Mouse (Mus musculus) forebrain, embryonic 14.5 days (tissue): Measurements from ENCODE around the gene Pla1a. TPM values are rescaled to one million over a fixed set of nuclear protein-coding genes. Genes with fewer than 3 reads are reported as not detected.

Experiments used
- ATAC-seq: fragments of 200-750 bp; cut with Nextera tagmentation; 2 replicates; pipeline ENCODE4 v1.8.0; 2017; ENCODE audit warnings: mild to moderate bottlenecking, moderate library complexity
- DNase-seq: peaks from one replicate; pipeline ENCODE4 v3.0.0-alpha.2; 2015; ENCODE audit warnings: low spot score
- H3K27ac ChIP-seq: fragments of 300-500 bp; sonication (generic); 2 replicates; pipeline ENCODE4 v1.5.1; 2014; ENCODE audit warnings: low read depth, mild to moderate bottlenecking, control low read depth, low read length, moderate library complexity
- H3K27me3 ChIP-seq: fragments of 300-500 bp; sonication (generic); replicated peaks from 2 replicates; pipeline ENCODE4 v1.6.1; 2014; ENCODE audit warnings: low read length, control low read depth, mixed read lengths; ENCODE audit not compliant: control insufficient read depth, insufficient read depth
- H3K36me3 ChIP-seq: fragments of 300-500 bp; sonication (generic); 2 replicates; pipeline ENCODE4 v1.6.1; 2014; ENCODE audit warnings: low read length, control low read depth; ENCODE audit not compliant: control insufficient read depth, insufficient read depth
- H3K4me1 ChIP-seq: fragments of 300-500 bp; sonication (generic); 2 replicates; pipeline ENCODE4 v1.6.1; 2014; ENCODE audit warnings: antibody characterized with exemption, low read length, control low read depth; ENCODE audit not compliant: control insufficient read depth, insufficient read depth
- H3K4me2 ChIP-seq: fragments of 300-500 bp; sonication (generic); 2 replicates; pipeline ENCODE4 v1.6.1; 2014; ENCODE audit warnings: mild to moderate bottlenecking, control low read depth, low read length
- H3K4me3 ChIP-seq: fragments of 300-500 bp; sonication (generic); 2 replicates; pipeline ENCODE4 v1.5.1; 2014; ENCODE audit warnings: low read depth, low read length, control low read depth
- H3K9ac ChIP-seq: fragments of 300-500 bp; sonication (generic); 2 replicates; pipeline ENCODE4 v1.6.1; 2014; ENCODE audit warnings: mild to moderate bottlenecking, low read length, control low read depth, moderate library complexity
- H3K9me3 ChIP-seq: fragments of 300-500 bp; sonication (generic); replicated peaks from 2 replicates; pipeline ENCODE4 v1.6.1; 2016; ENCODE audit warnings: low read length, control low read depth, mixed read lengths; ENCODE audit not compliant: control insufficient read depth
- WGBS: fragments of 180-500 bp; shearing (Covaris S2); extraction: QIAGEN DNeasy Blood & Tissue Kit; methylation state at CpG from one replicate; pipeline ENCODE4 v1.1.7; 2014; 5-methylcytosine and 5-hydroxymethylcytosine counted together
- polyA plus RNA-seq: library from polyadenylated mRNA; unstranded; fragments of >200 nt; fragmentation: Nextera tagmentation; extraction: Ambion mirVana; gene quantifications from 2 replicates; pipeline ENCODE4 v1.2.1, GENCODE M21; 2014

The Pla1a gene
- polyA plus RNA-seq, 1 experiment from 2014 or later, result 0.39 TPM

DNA sequence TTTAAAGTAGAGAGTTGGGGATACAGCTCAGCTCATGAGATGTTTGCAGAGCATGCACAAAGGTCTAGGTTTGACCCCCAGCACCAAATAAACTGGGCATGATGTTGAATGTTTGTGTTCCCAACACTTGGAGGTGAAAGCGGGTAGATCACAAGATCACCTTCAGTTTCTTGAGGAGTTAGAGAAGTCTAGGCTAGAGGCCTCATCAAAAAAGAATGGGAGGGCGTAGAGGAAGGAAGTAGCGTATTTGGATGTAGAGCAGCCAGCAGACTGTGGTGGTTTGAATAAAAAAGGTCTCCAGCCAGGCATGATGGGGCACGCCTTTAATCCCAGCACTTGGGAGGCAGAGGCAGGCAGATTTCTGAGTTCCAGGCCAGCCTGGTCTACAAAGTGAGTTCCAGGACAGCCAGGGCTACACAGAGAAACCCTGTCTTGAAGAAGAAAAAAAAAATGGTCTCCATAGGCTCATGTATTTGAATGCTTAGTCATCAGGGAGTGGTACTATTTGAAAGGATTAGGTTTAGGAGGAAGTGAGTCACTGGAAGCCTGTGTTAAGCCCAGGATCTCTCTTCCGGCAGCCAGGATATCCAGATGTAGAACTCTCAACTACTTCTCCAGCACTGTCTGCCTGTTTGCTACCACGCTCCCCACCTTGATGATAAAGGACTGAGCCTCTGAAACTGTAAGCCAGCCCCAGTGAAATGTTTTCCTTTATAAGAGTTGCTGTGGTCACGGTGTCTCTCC is 10.9 kb upstream of the Pla1a start:
- H3K36me3 ChIP-seq, result peaks cover 57% of the 10 kb centered on the region
- no peak overlapping the region for H3K4me2 ChIP-seq
- 96% methylated on average over 7 of the region's 7 CpGs for WGBS
- no peak overlapping the region for H3K9ac ChIP-seq
- H3K4me3 ChIP-seq, result no peak overlapping the region
- no peaks in the 10 kb centered on the region for H3K9me3 ChIP-seq
- no peak overlapping the region for H3K27ac ChIP-seq
- DNase-seq (no peak), ATAC-seq (no peak)
- no peaks in the 10 kb centered on the region for H3K27me3 ChIP-seq
- H3K4me1 ChIP-seq, result no peaks in the 10 kb centered on the region

DNA sequence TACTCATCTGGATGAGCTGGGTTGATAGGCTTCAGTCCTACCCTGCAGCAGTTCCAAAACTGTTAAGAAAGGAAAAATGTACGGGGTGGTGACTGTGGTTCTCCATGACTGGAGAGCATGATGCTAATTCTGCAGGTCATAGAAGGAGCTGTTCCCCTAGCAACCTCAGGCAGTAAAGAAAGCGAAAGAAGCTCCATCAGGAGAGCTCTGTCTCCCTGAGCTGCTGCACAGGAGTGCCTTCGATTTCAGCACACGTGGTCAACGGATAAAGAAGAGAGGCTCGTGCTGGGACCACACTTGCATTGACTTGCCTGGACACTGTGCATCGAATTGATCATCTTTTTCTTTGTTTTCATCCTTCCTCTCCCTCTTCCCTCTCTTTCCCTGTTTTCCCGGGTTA is 9.3 kb upstream of the Pla1a start:
- 89% methylated on average over 8 of the region's 8 CpGs for WGBS
- Histone ChIP-seq H3K4me2 (no peak overlapping the region), H3K9ac (no peak overlapping the region), H3K27ac (no peak overlapping the region), H3K36me3 (peaks cover 45% of the 10 kb centered on the region), H3K27me3 (no peaks in the 10 kb centered on the region), H3K9me3 (no peaks in the 10 kb centered on the region), H3K4me3 (no peak overlapping the region), H3K4me1 (no peaks in the 10 kb centered on the region)
- DNase-seq, result no peak
- ATAC-seq, result no peak

DNA sequence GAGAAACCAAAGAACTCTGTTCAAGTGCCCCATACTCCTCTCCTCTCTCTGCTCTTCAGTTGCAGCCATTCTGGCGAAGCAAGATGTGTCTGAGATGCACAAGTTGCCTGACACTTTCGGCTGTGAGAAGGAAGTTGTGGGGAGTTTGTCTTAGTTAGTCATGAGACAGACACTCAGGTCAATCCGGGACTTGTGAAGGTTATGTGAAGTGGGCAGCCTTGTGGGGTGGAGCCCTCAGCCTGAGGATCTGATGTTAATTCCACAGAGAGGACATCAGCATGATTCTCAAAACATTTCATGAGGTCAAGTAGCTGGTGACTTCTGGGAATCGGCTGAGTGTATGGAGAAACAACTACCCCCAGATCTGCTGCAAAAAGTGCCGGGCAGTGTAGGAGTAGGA is 8.7 kb upstream of the Pla1a start:
- no peak for ATAC-seq
- H3K9me3 ChIP-seq, result no peaks in the 10 kb centered on the region
- no peak for DNase-seq
- no peaks in the 10 kb centered on the region for H3K27me3 ChIP-seq
- no peak overlapping the region for H3K9ac ChIP-seq
- H3K36me3 ChIP-seq, result peaks cover 39% of the 10 kb centered on the region
- H3K4me3 ChIP-seq, result no peak overlapping the region
- H3K27ac ChIP-seq, result no peak overlapping the region
- WGBS, result 93% methylated on average over 5 of the region's 5 CpGs
- H3K4me2 ChIP-seq, result no peak overlapping the region
- no peaks in the 10 kb centered on the region for H3K4me1 ChIP-seq

DNA sequence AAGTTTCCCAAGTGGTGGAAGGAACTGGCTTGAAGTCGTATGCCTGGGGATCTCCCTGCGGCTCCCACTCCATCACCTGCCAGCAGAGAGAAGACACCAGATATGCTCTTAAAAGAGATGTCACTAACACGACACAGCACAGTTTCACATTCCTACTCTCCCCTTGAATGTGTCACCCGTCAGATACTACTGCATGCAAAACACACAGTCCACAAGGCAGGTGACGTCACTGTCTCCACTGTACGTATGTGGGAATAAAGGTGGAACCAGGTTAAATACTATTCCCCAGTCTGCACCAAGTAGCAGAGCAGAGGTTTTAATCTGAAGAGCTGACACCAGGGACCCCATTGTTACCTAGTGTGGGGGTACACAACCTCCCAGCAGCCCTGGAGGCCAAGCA is 7.5 kb upstream of the Pla1a start:
- H3K4me2 ChIP-seq, result no peak overlapping the region
- ATAC-seq, result no peak

DNA sequence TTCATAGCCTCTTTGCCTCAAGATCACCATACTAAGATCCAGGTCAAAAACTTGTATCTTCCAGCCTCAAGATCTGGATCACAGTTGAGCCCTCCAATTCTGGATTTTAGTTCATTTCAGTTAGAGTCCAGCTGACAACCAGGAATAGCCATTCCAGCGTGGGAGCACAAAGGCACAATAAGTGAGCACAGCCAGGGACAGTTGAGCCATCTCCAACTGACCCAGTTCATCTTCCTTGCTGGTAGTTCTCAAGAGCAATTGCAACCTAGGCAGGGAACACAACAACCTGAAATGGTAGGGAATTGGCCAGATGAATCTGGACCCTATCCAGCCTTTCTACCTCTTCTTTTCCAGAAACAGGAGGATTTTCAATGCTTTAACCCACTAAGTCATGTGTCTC is 6.2 kb upstream of the Pla1a start:
- Histone ChIP-seq H3K36me3 (peaks cover 15% of the 10 kb centered on the region), H3K9me3 (no peaks in the 10 kb centered on the region), H3K4me1 (no peaks in the 10 kb centered on the region), H3K4me3 (no peak overlapping the region), H3K4me2 (no peak overlapping the region), H3K27ac (no peak overlapping the region), H3K27me3 (no peaks in the 10 kb centered on the region), H3K9ac (no peak overlapping the region)
- no peak for ATAC-seq
- 81% methylated on average over 1 of the region's 1 CpGs for WGBS
- DNase-seq, result no peak

More for the DNA sequence above, 7.5 kb upstream of the Pla1a start:
- Histone ChIP-seq H3K36me3 (peaks cover 27% of the 10 kb centered on the region), H3K4me3 (no peak overlapping the region), H3K4me1 (no peaks in the 10 kb centered on the region), H3K9me3 (no peaks in the 10 kb centered on the region), H3K9ac (no peak overlapping the region), H3K27me3 (no peaks in the 10 kb centered on the region), H3K27ac (no peak overlapping the region)
- 89% methylated on average over 6 of the region's 6 CpGs for WGBS
- DNase-seq, result no peak

DNA sequence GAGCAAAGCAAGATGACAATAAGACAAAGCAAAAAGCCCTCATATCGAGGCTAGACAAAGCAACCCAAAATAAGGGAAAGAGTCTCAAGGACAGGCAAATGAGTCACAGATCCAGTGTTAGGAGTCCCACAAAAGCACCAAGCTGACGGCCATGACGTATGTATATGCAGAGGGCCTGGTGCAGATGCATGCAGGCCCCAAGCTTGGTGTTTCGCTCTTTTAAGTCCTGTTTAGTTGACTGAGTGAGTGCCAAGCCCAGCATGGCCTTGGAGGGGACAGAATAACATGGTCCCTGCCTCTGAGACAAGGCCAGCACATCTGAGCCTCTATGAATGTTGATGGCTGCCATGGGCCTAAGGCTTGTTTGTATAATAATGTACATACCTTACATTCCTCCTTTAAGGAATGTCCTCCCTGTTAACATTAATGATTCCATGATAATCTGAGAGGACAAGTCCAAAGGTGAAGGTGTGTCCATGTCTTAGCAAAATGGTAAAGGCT is 1.4 kb upstream of the Pla1a start:
- H3K27me3 ChIP-seq, result no peaks in the 10 kb centered on the region
- no peaks in the 10 kb centered on the region for H3K36me3 ChIP-seq
- WGBS, result 82% methylated on average over 4 of the region's 4 CpGs
- ATAC-seq (no peak), DNase-seq (no peak)
- H3K4me2 ChIP-seq, result no peak overlapping the region
- no peak overlapping the region for H3K27ac ChIP-seq
- no peaks in the 10 kb centered on the region for H3K9me3 ChIP-seq
- no peaks in the 10 kb centered on the region for H3K4me1 ChIP-seq
- H3K9ac ChIP-seq, result no peak overlapping the region
- H3K4me3 ChIP-seq, result no peak overlapping the region

DNA sequence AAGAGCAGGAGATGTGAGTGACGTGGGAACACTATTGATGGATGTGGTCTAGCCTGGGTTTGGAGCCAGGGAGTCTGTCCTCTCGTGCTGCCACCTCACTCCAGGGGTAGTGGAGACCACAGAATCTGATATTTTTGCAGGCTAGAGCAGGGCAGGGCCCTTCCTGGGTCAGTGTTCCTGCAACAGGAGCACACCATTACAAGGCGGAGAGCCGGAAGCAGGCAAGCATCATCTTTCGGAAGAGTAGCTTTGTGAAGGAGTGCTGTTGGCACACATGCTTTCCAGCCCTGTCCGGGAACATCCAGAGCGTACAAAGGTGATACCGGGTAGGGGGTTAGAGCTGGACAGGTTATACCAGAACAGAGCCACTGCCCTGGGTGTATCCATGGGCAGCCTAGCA is 569 bp upstream of the Pla1a start:
- Histone ChIP-seq H3K27ac (no peak overlapping the region), H3K4me1 (no peaks in the 10 kb centered on the region), H3K9me3 (no peaks in the 10 kb centered on the region), H3K36me3 (no peaks in the 10 kb centered on the region), H3K9ac (no peak overlapping the region), H3K4me3 (no peak overlapping the region), H3K27me3 (no peaks in the 10 kb centered on the region), H3K4me2 (no peak overlapping the region)
- WGBS, result 91% methylated on average over 8 of the region's 8 CpGs
- ATAC-seq, result no peak
- DNase-seq, result no peak

DNA sequence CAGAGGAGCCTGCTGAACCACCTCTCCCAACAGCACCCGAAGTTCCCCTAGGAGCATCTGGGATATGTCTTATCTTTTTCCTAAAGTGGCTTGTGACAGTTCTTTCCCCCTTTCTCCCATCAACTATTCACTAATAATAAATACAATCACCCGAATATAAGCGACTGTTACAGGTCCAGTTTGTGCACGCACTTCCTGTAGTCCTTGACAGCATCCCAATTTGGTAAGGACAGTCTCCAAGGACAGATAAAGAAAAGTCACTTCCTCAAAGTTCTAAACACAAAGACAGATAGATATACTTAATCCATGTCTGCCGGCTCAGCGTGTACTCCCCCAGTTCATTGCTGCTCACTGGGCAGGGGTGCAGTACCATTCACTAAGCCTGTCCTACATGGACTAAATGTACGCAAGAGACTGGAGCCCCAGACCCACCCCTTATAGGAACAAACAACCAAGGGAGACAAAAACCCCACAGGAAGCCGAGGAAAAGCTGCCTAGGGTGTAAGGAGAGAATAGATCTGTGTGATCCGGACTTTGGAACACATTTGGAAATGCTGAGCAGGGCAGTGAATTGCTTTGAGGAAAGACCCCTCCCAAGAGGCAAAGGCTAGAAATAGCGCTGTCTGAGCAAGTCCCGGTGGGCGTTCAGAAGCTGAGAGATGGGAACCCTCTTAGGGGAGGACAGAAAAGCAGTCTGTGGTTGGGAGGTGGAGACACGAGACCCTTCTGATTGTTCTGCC is 1.3 kb downstream of the Pla1a start:
- no peak overlapping the region for H3K4me3 ChIP-seq
- DNase-seq, result no peak
- H3K4me2 ChIP-seq, result no peak overlapping the region
- no peak for ATAC-seq
- H3K9ac ChIP-seq, result no peak overlapping the region
- 33% methylated on average over 13 of the region's 13 CpGs for WGBS
- H3K4me1 ChIP-seq, result no peaks in the 10 kb centered on the region
- H3K27ac ChIP-seq, result no peak overlapping the region
- H3K36me3 ChIP-seq, result no peaks in the 10 kb centered on the region
- no peaks in the 10 kb centered on the region for H3K9me3 ChIP-seq
- no peaks in the 10 kb centered on the region for H3K27me3 ChIP-seq

DNA sequence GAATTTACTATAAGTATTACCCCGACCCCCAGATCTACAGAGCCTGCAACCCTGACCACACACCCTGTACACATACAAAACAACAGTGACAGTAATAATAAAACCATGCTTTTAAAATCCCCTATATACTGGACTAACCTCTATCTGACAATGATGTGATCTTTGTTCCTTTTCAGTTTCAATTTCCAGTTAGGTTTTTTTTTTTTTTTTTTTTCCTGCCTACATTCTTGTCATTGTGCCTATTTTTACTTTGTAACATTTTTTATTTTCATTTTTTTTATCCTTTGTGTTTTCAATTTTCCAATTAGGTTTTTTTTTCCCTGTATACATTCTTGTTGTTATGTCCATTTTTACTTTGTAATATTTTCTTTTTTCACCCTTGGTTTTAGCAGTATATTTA is 7.1 kb downstream of the Pla1a start:
- Histone ChIP-seq H3K27ac (no peak overlapping the region), H3K9me3 (no peaks in the 10 kb centered on the region), H3K27me3 (no peaks in the 10 kb centered on the region), H3K36me3 (no peaks in the 10 kb centered on the region), H3K4me3 (no peak overlapping the region), H3K9ac (no peak overlapping the region), H3K4me1 (no peaks in the 10 kb centered on the region), H3K4me2 (no peak overlapping the region)
- DNase-seq (no peak), ATAC-seq (no peak)
- 84% methylated on average over 1 of the region's 1 CpGs for WGBS
